Mouse (Mus musculus): ENCODE data around the gene Odf3. TPM values are rescaled to one million over a fixed set of nuclear protein-coding genes. Genes with fewer than 3 reads are reported as not detected.

Gene Odf3
- total and polyA plus RNA-seq, 2 experiments from 2014 or later = 0.42 to 0.43 TPM

DNA sequence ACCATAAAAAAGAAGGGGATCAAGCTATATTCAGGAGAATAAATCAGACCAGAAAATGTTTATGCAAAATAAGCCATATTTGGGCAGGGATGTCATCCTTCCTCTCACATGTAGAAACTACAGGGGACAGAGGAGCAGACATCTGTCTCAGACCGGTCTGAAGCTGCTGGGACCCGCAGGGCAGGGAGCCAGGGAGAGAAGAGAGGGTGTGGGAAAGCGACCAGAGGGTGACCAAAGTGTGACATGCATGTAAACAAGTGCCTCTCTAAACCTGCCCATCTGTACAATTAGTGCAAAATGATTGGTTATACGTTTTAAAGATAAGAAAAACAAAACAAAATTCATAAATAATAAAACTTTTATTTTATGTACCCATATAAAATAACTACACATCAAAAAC is 27.4 kb upstream of the Odf3 start:
- peak overlapping the region; percentile 67 for H3K4me2 ChIP-seq (ENCODE audit: low read depth, low read length)
- peak; percentile 68 for DNase-seq (ENCODE audit: low spot score)
- no peaks in the 10 kb centered on the region for H3K9me3 ChIP-seq (ENCODE audit: low read length)
- peaks cover 5% of the 10 kb centered on the region; the same call in 1 of the 2 replicates for H3K4me1 ChIP-seq (ENCODE audit: insufficient read depth, low read length)
- 0 out of 2 replicates have a peak overlapping the region, but pooled peaks have one; percentile 4 for H3K4me3 ChIP-seq (ENCODE audit: low read length)
- WGBS = 37% methylated on average over 4 of the region's 4 CpGs
- H3K36me3 ChIP-seq (ENCODE audit: insufficient read depth, low read length) = no peaks in the 10 kb centered on the region
- no peak overlapping the region for H3K27ac ChIP-seq
- no peak overlapping the region for H3K9ac ChIP-seq (replicated peaks; ENCODE audit: low read length)
- ATAC-seq = peak; percentile 57; the same call in 1 of the 2 replicates
- TF ChIP-seq CTCF (IDR thresholded peaks at IDR 0.05; ENCODE audit: low read depth) = no peak
- H3K27me3 ChIP-seq (ENCODE audit: insufficient read depth, low read length) = no peaks in the 10 kb centered on the region

DNA sequence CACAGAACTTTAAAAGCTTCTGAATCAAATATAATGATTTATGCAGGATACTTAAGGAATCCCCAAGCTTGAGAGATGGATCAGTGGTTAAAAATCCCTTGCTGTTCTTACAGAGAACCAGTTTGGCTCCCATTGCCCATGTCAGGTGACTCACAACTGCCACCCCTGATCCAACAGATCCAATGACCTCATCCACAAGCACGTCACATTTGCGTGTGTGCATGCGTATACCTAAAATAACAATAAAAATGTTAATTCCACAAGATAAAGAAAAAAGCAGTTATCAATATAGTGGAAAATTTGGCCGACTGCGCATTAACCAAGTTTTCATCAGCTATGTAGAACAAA is 26.3 kb upstream of the Odf3 start:
- H3K4me3 ChIP-seq (ENCODE audit: low read length) = peak overlapping the region; percentile 59

DNA sequence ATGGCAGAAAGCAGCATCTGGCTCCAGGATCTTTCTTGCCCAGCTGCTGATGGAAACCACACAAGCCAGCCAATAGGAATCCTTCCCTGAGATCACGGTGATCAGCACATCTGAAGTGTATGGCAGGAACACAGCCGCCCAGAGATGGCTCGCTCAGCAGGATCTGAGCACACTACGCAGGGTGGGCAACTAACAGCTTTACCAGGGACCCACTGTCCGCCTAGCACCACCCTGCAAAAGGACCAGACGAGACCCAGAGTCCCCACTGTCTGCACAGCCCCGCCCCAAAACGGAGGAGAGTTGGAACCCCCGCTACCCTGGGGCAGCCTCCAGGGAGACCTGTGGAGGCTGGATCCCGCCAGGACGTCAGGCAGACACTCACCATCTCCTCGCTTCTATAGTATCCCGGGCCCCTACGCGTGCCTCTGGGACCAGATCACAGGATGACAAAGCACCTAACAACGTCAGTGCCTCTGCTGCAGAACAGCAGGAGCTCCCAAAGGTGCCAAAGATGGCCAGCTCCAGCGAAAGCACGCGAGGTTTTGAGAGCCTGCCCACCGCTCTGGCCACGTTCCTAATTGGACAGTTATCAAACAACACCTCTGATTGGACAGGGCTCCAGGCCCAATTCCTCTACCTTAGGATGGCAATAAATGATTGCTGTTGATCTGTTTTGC is 25.8 kb upstream of the Odf3 start, which contains the start of gene Zfp941:
TSS of gene Zfp941 (minus strand) at position 526 of the 677 bp plus-strand sequence.
- H3K9me3 ChIP-seq (ENCODE audit: low read length) = no peaks in the 10 kb centered on the region
- DNase-seq (ENCODE audit: low spot score) (peak; percentile 94), ATAC-seq (peak; percentile 91)
- no peaks in the 10 kb centered on the region for H3K36me3 ChIP-seq (ENCODE audit: insufficient read depth, low read length)
- H3K4me3 ChIP-seq (ENCODE audit: low read length) = peak within 1 kb of the TSS; percentile 59
- H3K4me1 ChIP-seq (ENCODE audit: insufficient read depth, low read length) = peaks cover 5% of the 10 kb centered on the region; the same call in 1 of the 2 replicates
- peak within 1 kb of the TSS; percentile 67 for H3K4me2 ChIP-seq (ENCODE audit: low read depth, low read length)
- H3K27ac ChIP-seq = peak within 1 kb of the TSS; percentile 95
- H3K9ac ChIP-seq (replicated peaks; ENCODE audit: low read length) = peak within 1 kb of the TSS; percentile 76
- H3K27me3 ChIP-seq (ENCODE audit: insufficient read depth, low read length) = no peaks in the 10 kb centered on the region
- no peak for TF ChIP-seq CTCF (IDR thresholded peaks at IDR 0.05; ENCODE audit: low read depth)
- under 1% methylated on average over 21 of the region's 21 CpGs for WGBS

More for the DNA sequence above, 26.3 kb upstream of the Odf3 start:
- Histone ChIP-seq H3K36me3 (ENCODE audit: insufficient read depth, low read length) (no peaks in the 10 kb centered on the region), H3K27me3 (ENCODE audit: insufficient read depth, low read length) (no peaks in the 10 kb centered on the region), H3K9me3 (ENCODE audit: low read length) (no peaks in the 10 kb centered on the region), H3K4me2 (ENCODE audit: low read depth, low read length) (peak overlapping the region; percentile 67), H3K4me1 (ENCODE audit: insufficient read depth, low read length) (peaks cover 5% of the 10 kb centered on the region; the same call in 1 of the 2 replicates), H3K9ac (replicated peaks; ENCODE audit: low read length) (peak overlapping the region; percentile 76; the same call in 1 of the 2 replicates), H3K27ac (peak overlapping the region; percentile 95)
- 45% methylated on average over 5 of the region's 5 CpGs for WGBS
- no peak for TF ChIP-seq CTCF (IDR thresholded peaks at IDR 0.05; ENCODE audit: low read depth)
- ATAC-seq (peak; percentile 49), DNase-seq (ENCODE audit: low spot score) (no peak)

DNA sequence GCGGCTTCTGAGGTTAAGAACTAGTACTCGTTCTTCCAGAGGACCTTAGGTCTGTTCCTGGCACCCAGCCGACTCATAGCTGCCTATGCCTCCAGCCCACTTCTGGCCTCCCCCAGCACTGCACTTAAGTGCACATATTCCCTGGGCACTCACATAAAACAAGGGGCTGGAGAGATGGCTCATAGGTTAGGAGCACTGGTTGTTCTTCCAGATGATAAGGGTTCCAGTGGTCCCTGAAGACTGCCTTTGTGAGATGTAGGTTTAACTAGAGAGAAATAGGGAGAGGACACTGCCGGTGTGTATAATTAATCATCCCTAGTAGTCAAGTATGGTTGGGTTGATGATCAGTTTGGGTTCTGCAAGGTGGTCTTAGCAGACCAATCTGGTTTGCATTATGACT is 24.9 kb upstream of the Odf3 start:
- H3K4me2 ChIP-seq (ENCODE audit: low read depth, low read length) = no peak overlapping the region
- DNase-seq (ENCODE audit: low spot score) = no peak
- peaks cover 5% of the 10 kb centered on the region; the same call in 1 of the 2 replicates for H3K4me1 ChIP-seq (ENCODE audit: insufficient read depth, low read length)
- WGBS = 90% methylated on average over 4 of the region's 4 CpGs
- no peak overlapping the region for H3K9ac ChIP-seq (replicated peaks; ENCODE audit: low read length)
- TF ChIP-seq CTCF (IDR thresholded peaks at IDR 0.05; ENCODE audit: low read depth) = no peak
- H3K4me3 ChIP-seq (ENCODE audit: low read length) = no peak overlapping the region
- no peaks in the 10 kb centered on the region for H3K36me3 ChIP-seq (ENCODE audit: insufficient read depth, low read length)
- ATAC-seq = no peak
- H3K27me3 ChIP-seq (ENCODE audit: insufficient read depth, low read length) = no peaks in the 10 kb centered on the region
- H3K27ac ChIP-seq = no peak overlapping the region
- no peaks in the 10 kb centered on the region for H3K9me3 ChIP-seq (ENCODE audit: low read length)

DNA sequence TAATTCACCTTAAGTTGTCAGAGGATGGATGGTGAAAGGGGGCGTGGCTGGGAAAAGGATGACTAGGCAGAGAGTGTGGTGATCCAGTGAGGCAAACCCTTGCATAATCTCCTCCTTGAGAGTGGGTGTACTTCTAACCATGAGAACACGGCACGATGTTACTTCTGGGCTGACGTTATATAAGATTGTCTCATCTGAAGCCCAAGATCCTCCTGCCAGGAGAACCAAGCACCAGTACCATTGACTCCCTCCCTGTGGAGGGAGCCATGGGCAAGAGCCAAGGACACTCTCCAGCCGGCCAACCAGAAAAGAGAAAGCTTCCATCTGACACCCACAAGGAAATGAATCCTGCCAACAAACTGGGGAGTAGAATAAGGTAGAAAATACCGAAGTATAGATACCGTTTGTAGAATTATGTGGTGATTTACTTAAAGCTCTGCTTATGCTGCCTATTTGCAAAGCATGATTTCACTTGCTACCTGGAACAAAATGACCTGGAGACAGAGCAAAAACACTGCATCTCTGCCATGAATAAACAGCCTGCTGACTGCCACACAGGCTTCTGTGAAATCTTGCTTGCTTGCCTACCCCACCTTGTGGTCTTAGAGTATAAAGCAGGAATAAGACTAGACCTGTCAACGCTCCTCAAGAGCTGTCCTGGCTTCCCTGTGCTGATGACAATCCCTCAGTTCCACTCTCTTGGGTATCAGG is 19.3 kb upstream of the Odf3 start:
- H3K4me2 ChIP-seq (ENCODE audit: low read depth, low read length) = no peak overlapping the region
- no peaks in the 10 kb centered on the region for H3K36me3 ChIP-seq (ENCODE audit: insufficient read depth, low read length)
- H3K9me3 ChIP-seq (ENCODE audit: low read length) = no peaks in the 10 kb centered on the region
- TF ChIP-seq CTCF (IDR thresholded peaks at IDR 0.05; ENCODE audit: low read depth) = peak; percentile 87
- ATAC-seq (peak; percentile 87), DNase-seq (ENCODE audit: low spot score) (peak; percentile 79)
- no peaks in the 10 kb centered on the region for H3K4me1 ChIP-seq (ENCODE audit: insufficient read depth, low read length)
- H3K27ac ChIP-seq = no peak overlapping the region; the same call in 1 of the 2 replicates
- no peak overlapping the region for H3K9ac ChIP-seq (replicated peaks; ENCODE audit: low read length)
- no peak overlapping the region for H3K4me3 ChIP-seq (ENCODE audit: low read length)
- 35% methylated on average over 8 of the region's 8 CpGs for WGBS
- no peaks in the 10 kb centered on the region for H3K27me3 ChIP-seq (ENCODE audit: insufficient read depth, low read length)

DNA sequence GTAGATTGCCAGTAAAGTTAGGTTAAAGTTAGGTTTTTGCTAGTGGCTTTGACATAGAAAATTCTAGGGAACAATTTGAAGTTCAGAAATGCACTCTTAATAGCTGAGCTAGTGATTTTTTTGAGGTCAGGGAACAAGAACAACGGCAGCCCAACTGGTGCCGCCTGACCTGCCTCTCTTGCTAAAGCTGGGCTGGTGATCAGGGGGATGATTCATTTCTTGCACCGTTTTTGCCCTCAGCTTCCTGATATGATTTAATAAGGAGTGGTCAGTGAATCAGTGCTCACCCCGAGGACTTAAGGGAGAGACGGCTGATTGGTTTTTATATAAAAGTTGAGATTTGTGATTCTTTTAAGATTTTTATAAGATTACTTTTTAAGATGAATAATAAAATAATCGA is 16.2 kb upstream of the Odf3 start:
- Histone ChIP-seq H3K27me3 (ENCODE audit: insufficient read depth, low read length) (no peaks in the 10 kb centered on the region), H3K9me3 (ENCODE audit: low read length) (no peaks in the 10 kb centered on the region), H3K9ac (replicated peaks; ENCODE audit: low read length) (no peak overlapping the region), H3K27ac (no peak overlapping the region), H3K4me3 (ENCODE audit: low read length) (no peak overlapping the region), H3K4me2 (ENCODE audit: low read depth, low read length) (no peak overlapping the region), H3K36me3 (ENCODE audit: insufficient read depth, low read length) (no peaks in the 10 kb centered on the region), H3K4me1 (ENCODE audit: insufficient read depth, low read length) (no peaks in the 10 kb centered on the region)
- DNase-seq (ENCODE audit: low spot score) (no peak), ATAC-seq (no peak)
- TF ChIP-seq CTCF (IDR thresholded peaks at IDR 0.05; ENCODE audit: low read depth) = no peak
- WGBS = 61% methylated on average over 6 of the region's 6 CpGs

Measured in hindbrain, postnatal 0 days (tissue).